Mouse (Mus musculus): Measurements from ENCODE around the gene Klhl23. TPM values are rescaled to one million over a fixed set of nuclear protein-coding genes. Genes with fewer than 3 reads are reported as not detected.

Klhl23 gene
- polyA plus RNA-seq, 1 experiment from 2014 or later: 81.2 TPM

DNA sequence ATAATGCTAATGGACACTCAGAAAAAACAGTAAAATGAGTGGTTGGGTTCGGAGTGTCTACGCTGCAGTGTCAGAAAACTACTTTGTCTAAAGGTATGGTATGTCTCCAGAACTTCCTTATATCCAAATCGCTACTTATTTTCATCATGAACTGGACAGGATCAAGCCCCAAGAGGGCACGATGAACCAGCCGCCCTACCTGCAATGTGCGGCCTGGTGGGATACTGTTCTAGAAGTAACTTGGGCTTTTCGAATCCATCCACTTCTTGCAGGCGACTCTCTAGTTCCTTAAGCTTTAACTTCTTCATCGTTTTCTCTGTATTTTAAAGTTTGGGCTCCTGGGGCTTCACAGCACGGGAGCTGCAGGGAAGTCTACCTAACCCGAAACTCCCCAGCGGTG is 63.3 kb downstream of the Klhl23 start:
- Histone ChIP-seq H3K36me3 (ENCODE audit: control insufficient read depth, insufficient read depth) (no peaks in the 10 kb centered on the region), H3K27me3 (replicated peaks; ENCODE audit: control insufficient read depth, insufficient read depth, low read length) (no peaks in the 10 kb centered on the region), H3K9ac (replicated peaks; ENCODE audit: low read depth, low read length) (peak overlapping the region; percentile 74), H3K9me3 (ENCODE audit: control insufficient read depth, low read length) (no peaks in the 10 kb centered on the region), H3K4me3 (replicated peaks; ENCODE audit: low read length) (peak overlapping the region; percentile 64), H3K4me1 (replicated peaks; ENCODE audit: control insufficient read depth, insufficient read depth, low read length) (peaks cover 7% of the 10 kb centered on the region), H3K27ac (ENCODE audit: low read length) (peak overlapping the region; percentile 70), H3K4me2 (ENCODE audit: low read length) (peak overlapping the region; percentile 78)
- 7% methylated on average over 12 of the region's 12 CpGs for WGBS
- no peak; the same call in 1 of the 2 replicates for ATAC-seq

DNA sequence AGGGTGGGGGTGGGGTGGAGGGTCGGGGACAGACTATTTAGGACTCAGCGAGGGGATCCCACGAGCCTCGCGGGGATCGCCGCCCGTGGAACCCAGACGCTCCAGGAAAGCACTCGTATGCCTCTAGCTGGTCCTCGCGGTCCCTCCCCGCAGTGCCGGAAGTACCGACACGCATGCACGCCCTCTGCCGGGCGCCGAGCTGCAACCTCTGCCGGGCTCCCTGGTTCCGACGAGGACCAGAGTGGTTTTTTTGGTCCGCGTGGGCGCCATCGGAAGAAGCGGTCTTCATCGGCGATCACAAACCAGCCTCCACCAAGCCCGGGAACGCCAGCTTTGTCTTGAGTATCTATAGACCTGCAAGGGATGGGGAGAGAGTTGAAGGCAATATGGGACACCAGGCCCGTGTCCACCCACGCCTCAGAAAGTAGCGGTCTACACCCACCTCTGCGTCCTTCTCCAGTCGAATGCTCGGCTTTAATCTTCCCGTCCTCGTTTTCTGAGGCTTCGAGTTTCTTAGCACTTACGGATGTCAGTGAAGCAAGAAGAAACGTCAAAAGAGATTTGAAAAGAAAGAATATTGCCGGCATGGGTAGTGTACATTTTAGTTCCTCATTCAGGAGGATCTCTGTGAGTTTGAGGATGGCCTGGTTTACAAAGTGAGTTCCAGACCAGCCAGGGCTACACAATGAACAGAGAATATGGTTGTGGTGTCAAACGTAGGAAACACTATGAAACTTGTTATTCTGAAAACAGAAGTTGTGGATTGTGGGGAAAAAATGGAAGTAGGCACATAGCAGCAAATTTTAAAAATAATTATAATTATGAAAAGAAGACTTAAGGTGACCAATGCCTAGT is 63.9 kb downstream of the Klhl23 start, which contains the start of gene Mettl5:
Mettl5 (minus strand) TSS at position 165 of the 855 bp plus-strand sequence.
- H3K27me3 ChIP-seq (replicated peaks; ENCODE audit: control insufficient read depth, insufficient read depth, low read length): no peaks in the 10 kb centered on the region
- H3K36me3 ChIP-seq (ENCODE audit: control insufficient read depth, insufficient read depth): no peaks in the 10 kb centered on the region
- H3K9me3 ChIP-seq (ENCODE audit: control insufficient read depth, low read length): no peaks in the 10 kb centered on the region
- H3K4me2 ChIP-seq (ENCODE audit: low read length): peak within 1 kb of the TSS; percentile 78
- peak within 1 kb of the TSS; percentile 74 for H3K9ac ChIP-seq (replicated peaks; ENCODE audit: low read depth, low read length)
- peaks cover 7% of the 10 kb centered on the region for H3K4me1 ChIP-seq (replicated peaks; ENCODE audit: control insufficient read depth, insufficient read depth, low read length)
- ATAC-seq: peak; percentile 98
- whole genome bisulfite sequencing: 2% methylated on average over 45 of the region's 45 CpGs
- peak within 1 kb of the TSS; percentile 70 for H3K27ac ChIP-seq (ENCODE audit: low read length)
- peak within 1 kb of the TSS; percentile 64 for H3K4me3 ChIP-seq (replicated peaks; ENCODE audit: low read length)

Other genes with a start within 250 kb of the Klhl23 start
- 0.27 and 0.30 TPM in 2 replicates for gene Lrp2, start 235.9 kb upstream of the Klhl23 start, polyA plus RNA-seq (2015; fragmentation: Nextera tagmentation; extraction: Ambion mirVana)
- 19.6 and 22.7 TPM in 2 replicates for gene Bbs5, start 174.8 kb upstream of the Klhl23 start, polyA plus RNA-seq (2015; fragmentation: Nextera tagmentation; extraction: Ambion mirVana)
- 0.12 TPM in 1 of 2 replicates, not detected in the other for gene Klhl41, start 151.8 kb upstream of the Klhl23 start, polyA plus RNA-seq (2015; fragmentation: Nextera tagmentation; extraction: Ambion mirVana)
- gene Fastkd1, start 108.4 kb upstream of the Klhl23 start, polyA plus RNA-seq (2015; fragmentation: Nextera tagmentation; extraction: Ambion mirVana): 16.7 and 18.5 TPM in 2 replicates
- gene Ppig, start 99.4 kb upstream of the Klhl23 start, polyA plus RNA-seq (2015; fragmentation: Nextera tagmentation; extraction: Ambion mirVana): 127 TPM in 2 replicates
- gene Ccdc173, start 32.4 kb upstream of the Klhl23 start, polyA plus RNA-seq (2015; fragmentation: Nextera tagmentation; extraction: Ambion mirVana): 1.9 and 2.5 TPM in 2 replicates
- gene Phospho2, start 32.3 kb upstream of the Klhl23 start, polyA plus RNA-seq (2015; fragmentation: Nextera tagmentation; extraction: Ambion mirVana): 35.7 and 40.5 TPM in 2 replicates
- gene Ssb, start 39.6 kb downstream of the Klhl23 start, polyA plus RNA-seq (2015; fragmentation: Nextera tagmentation; extraction: Ambion mirVana): 265 and 292 TPM in 2 replicates
- gene Mettl5, start 63.7 kb downstream of the Klhl23 start, polyA plus RNA-seq (2015; fragmentation: Nextera tagmentation; extraction: Ambion mirVana): 25.2 and 27.7 TPM in 2 replicates
- 15.6 and 18.2 TPM in 2 replicates for gene Ubr3, start 75.3 kb downstream of the Klhl23 start, polyA plus RNA-seq (2015; fragmentation: Nextera tagmentation; extraction: Ambion mirVana)
- 0.20 and 0.34 TPM in 2 replicates for gene Myo3b, start 217.2 kb downstream of the Klhl23 start, polyA plus RNA-seq (2015; fragmentation: Nextera tagmentation; extraction: Ambion mirVana)

All from forebrain, embryonic 16.5 days (tissue).